Mouse (Mus musculus) E14TG2a.4 (cell line): Measurements from ENCODE around the gene Parm1.

Experiments used
- CTCF ChIP-seq: conservative IDR thresholded peaks from 2 replicates; pipeline ENCODE4 v1.5.1; 2014; ENCODE audit warnings: low read length
- NANOG ChIP-seq: IDR thresholded peaks from 2 replicates; pipeline ENCODE4 v1.6.1; 2014; ENCODE audit warnings: borderline replicate concordance, low read length, mixed read lengths
- POU5F1 ChIP-seq: IDR thresholded peaks from 2 replicates; pipeline ENCODE4 v1.6.1; 2014; ENCODE audit warnings: low read length, borderline replicate concordance

DNA sequence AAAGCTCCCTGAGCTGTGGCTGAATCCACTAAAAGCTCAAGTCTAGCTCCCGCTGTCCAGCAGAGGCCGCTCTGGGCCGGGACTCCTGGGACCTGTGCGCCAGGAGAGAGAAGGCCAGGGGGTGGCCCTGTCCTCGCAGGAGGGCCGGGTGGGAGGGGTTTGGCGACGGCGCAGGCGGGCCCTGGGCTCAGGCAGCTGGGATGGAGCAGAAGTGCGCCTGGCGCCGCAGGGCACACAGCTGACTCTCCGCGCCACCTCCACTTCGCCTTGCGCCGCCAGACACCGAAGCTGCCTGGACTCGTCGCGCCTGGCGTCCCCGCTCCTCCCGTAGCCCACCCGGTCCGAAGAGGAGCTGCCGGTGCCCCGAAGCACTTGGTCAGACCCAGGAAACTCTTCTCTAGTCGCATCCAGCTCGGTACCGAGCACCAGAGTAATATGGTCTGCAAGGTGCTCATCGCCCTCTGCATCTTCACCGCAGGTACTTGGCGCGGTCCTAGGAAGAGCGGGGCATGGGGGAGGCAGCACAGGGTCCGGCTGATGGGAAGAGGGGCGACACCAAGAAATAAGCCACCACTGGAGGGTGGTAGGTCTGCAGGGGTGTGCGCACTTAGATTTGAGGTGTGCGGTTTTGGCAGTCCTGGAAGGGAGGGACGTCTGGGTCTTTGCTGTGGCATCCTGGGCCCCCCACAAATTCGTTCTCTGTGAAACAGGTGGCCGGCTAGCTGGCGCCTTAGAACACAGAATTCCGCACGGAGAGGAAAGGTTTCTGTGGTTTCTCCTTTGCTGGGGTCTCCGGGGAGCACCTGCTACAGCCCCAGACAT lies at the start of gene Parm1:
- TF ChIP-seq POU5F1 (no peak), CTCF (peak; percentile 20; the same call in 1 of the 2 replicates), NANOG (no peak)
